Mouse (Mus musculus): ENCODE data around the gene Ptpn21.

DNA sequence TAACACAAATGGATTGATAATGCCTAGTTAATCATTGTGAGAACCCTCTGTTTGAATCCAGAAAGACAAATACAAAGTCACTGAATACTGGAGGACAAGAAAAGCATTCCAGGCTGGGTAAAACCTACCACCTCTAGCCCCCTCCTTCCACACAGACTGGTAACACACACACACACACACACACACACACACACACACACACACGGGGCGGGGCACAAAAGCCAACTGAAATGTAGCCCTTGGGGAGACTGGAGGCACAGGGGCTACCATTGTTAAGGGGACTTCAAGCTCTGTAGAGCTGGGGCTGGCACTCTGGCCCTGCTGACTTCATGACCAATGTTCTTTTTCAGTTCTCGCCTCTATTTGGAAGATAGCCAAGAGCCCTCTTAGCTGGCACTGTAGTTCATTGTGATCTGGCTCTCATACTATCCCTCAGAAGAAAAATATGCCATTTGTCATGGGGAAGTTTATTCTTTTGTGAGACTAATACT, 3.9 kb upstream of the Ptpn21 start:
- TF ChIP-seq CTCF (IDR thresholded peaks at IDR 0.05; ENCODE audit: low read depth): no peak
- TF ChIP-seq EP300 (optimal IDR thresholded peaks at IDR 0.05): no peak

Data from stomach, postnatal 0 days (tissue).